Mouse (Mus musculus) urinary bladder, postnatal 10 days (tissue): ENCODE results near the gene Gm11541.
"Not testable (repeated sequence)": the region's sequence is repeated elsewhere in the genome, so short reads cannot be mapped to it uniquely, and the experiment has no call there.

Source experiments
- DNase-seq: peaks from one replicate; pipeline ENCODE4 v3.0.0; 2022; ENCODE audit warnings: low spot score

Gene Gm11541

DNA sequence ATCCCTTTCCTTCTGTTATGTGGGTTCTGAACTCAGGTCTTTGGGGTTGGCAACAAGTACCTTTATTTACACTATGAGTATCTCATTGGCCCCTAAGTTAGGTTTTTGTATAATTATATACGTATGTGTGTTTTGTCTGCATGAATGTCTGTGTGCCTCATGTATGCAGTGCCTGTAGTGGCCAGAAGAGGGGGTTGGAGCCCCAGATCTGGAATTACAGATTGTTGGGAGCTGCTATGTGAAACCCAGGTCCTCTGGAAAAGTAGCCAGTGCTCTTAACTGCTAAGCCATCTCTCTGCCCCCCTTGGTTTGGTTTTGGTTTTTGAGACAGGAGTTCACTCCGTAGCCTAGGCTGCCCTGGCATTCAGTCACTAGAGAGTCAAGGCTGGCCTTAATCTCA, 7.2 kb downstream of the Gm11541 start:
- DNase-seq: no peak

GRCm38 (mm10) chr11:94695508-94695907, 8.8 kb downstream of the Gm11541 start:
- no peak for DNase-seq

GRCm38 (mm10) chr11:94692502-94692901, 11.8 kb downstream of the Gm11541 start:
- not testable (repeated sequence) for DNase-seq

- no peak for DNase-seq
Measured at GRCm38 (mm10) chr11:94687178-94687577, 17.1 kb downstream of the Gm11541 start.

- DNase-seq: no peak
Measured at GRCm38 (mm10) chr11:94682427-94682826, 21.9 kb downstream of the Gm11541 start.

GRCm38 (mm10) chr11:94681640-94682039, 22.7 kb downstream of the Gm11541 start:
- no peak for DNase-seq

DNA sequence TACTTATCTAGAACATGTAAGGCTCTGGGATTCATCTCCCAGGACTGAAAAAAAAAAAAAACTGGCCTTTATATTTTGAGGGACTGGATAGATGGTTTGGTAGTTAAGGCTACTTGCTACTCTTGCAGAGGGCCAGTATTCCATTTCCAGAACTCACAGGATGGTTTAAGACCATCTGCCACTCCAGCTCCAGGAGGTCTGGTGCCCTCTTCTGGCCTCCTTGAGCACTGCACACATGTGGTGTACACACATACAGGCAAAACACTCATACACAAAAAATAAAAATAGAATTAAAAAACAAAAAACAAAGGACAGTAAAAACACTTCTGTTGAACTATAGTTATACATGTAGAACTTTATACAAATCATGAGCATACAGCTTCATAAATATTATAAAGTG, 23.7 kb downstream of the Gm11541 start:
- no peak for DNase-seq

- no peak for DNase-seq
Measured at GRCm38 (mm10) chr11:94677607-94678145, 26.6 kb downstream of the Gm11541 start.

DNA sequence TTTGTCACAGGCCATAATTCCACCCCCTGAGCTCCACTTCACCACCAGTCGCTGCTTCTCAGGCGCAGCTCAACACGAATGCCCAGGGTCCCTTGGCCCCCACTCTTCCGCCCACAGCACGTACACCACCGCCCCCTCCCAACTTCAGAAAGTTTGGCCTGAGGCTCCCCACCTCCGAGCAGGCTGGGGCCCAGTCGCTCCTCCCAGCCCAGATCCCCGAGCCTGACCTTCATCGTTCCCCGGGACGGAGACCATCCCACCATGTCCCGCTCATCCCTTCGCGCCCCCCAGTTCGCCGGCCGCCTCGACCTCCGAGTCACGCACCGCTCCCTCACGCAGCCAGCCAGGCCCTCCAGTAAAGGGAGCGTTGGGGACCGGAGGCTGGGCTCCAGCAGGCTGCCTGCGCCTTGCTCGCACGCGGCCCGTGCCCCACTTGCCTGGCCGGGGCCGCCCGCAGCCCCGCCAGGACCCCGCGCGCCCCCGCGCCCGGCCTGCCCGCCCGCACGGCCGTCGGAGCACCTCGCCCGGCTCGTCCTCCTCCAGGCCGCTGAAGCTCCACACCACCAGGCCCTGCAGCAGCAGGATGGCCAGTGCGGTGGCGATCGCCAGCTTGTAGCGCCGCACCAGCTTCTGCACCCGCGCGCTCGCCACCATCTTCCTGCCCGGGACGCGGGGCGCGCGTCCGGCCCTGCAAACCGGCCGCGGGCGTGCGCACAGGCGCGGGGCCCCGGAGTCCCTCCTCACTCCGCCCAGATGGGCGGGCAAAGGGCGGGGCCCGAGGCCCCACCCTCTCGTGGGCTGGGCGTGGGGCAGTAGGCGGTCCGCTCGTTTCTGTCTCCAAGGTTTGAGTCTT, 27.3 kb downstream of the Gm11541 start, which contains the start of gene Xylt2:
TSS of gene Xylt2 (minus strand) at position 762 of the 853 bp plus-strand sequence.
- peak; percentile 53 for DNase-seq

DNA sequence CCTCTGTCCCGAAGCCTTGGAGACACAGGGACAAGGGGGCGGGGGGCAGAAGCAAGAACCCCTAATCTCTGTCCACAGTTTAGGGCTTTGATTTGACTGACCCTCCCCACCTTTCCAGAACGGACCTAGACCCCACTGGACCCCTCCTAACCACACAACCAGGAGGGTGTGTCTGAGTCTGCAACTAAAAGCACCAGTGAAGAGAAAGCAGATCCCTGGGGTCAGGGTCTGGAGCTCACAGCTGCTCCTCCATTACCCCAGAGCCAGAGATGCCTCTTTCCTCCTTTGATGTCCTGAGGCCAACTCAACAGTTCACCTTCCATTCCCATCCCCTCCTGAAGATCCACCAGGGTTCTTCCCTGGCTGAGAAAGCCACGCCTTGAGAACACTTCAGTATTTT, 28.0 kb downstream of the Gm11541 start:
- DNase-seq: no peak

DNA sequence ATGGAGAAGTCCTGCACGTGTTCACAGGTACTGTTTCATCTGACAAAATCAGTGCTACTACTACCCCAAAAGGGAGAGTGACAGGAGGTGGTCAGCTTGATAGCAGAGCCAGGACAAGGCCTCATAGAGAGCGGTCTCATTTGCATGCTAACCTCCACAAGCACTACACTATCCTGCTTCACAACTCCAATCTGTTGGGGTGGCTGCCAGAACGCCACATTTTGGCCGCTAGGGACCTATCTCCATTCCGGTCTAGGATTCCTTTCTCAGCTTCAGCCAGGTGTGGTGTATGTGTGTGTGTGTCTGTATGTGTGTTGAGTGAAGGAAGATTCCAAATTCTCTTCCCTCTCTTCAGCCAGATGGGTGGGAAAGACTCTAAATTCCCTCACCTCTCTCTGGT, 28.9 kb downstream of the Gm11541 start:
- DNase-seq: no peak

GRCm38 (mm10) chr11:94674984-94675383, 29.3 kb downstream of the Gm11541 start:
- no peak for DNase-seq

DNA sequence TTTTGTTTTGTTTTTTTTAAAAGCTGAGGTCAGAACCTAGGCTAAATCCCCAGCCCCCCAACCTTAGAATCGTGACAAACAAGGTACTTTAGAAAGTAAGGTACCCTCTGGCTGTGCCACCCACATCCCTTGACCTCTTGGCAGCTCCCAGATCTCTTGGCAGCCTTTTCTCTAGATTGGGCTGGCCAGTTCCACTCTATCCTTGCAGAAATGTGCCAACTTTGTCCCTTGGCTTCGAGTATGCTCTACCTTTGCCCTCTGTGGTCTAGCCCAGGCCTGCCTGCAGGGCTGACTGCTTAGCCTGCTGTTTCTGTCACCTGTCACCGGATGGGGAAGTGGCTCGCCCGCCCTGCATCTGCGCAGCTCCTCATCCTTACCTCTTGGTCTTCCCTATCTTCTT, 39.0 kb downstream of the Gm11541 start:
- no peak for DNase-seq

GRCm38 (mm10) chr11:94661344-94661743, 43.0 kb downstream of the Gm11541 start:
- DNase-seq: no peak

DNA sequence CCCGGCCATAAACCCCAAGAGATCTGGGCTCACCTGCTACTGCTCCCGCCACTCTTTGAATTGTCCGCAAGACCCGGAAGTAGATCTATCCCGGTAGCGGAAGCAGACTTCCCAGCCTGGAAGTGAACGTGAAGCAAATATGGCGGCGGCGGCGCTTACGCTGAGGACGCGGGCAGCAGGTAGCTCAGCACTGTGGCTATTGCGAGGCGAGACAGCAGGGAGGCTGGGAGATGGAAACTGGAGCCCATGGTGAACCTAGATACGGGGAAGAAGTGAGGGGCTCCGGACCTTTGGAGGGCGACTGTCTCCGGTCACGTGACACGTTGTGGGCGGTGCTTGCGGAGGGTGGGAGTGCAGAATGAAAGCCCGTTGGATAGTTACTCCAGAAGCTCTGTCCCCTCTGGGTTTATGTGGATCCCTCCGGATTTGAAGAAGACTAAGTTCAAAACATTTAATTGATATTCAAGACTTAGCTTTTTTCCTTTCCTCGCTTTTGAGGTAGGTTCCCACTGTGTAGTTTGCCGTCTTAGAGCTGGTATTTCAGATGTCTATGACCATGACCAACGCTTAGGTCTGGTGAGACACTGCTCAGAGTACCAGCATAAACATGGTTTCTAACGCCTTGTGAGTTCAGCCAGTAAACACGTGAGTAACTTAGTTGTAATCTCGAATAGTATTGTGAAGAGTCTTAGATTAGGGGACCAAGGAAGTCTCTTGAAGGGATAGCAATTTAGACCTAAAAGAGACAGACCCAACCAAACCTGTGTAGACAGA, 50.4 kb downstream of the Gm11541 start, which contains the start of the genes Mrpl27 and Eme1:
TSS of gene Mrpl27 (plus strand) at position 105 of the 774 bp plus-strand sequence.
TSS of gene Eme1 (minus strand) at position 302 of the 774 bp plus-strand sequence.
- peak; percentile 31 for DNase-seq

DNA sequence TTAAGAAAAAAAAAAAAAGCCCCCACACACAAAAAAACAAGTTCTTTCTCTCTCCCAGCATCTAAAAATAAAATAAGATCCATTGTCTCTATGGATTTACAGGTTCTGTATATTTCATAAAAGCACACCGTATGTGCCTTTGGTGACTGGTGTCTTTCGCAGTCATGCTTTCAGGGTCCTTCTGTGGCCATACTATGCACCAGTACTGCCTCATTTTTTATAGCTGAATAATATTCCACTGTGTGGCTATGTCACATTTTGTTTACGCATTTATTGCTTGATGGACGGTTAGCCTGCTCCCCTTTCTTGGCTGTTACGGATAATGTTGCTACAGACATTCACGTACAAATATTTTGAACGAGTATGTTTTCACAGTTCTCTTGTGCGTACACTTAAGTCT, 51.3 kb downstream of the Gm11541 start:
- DNase-seq: no peak

GRCm38 (mm10) chr11:94651241-94651640, 53.1 kb downstream of the Gm11541 start:
- not testable (repeated sequence) for DNase-seq

DNA sequence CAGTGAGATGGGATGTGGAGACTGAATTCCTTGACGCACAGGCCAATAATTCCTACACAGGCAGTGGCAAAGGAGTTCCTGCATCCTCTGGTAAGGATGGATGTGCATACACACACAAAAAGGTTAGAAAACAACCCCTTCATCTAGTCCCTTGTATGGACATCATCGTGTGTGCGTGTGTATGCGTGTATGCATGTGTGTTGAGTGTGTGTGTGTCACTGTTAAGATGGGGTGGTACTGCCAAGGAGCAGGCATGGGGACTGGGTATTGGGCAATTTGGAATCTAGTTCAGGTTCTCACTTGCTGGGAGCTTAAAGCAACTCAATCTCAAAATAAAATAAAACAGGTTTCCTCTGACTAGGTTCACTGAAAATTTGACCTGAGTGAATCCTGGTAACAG, 57.8 kb downstream of the Gm11541 start:
- no peak for DNase-seq
